Mouse (Mus musculus) bone marrow, adult 2 months (tissue): ENCODE measurements at regions not wholly inside any gene's neighbourhood (a gene's known extent, or its start where the extent isn't known, plus 50 kb on each side); places are given as distances from the start of the nearest gene placed in this dataset.

ENCODE experiments used
- CTCF ChIP-seq: fragments of 200-500 bp; IDR thresholded peaks from 2 replicates; pipeline ENCODE4 v1.5.1; 2011; ENCODE audit warnings: low read length, control low read depth; ENCODE audit not compliant: control insufficient read depth, insufficient read depth
- POLR2A ChIP-seq: fragments of 200-500 bp; IDR thresholded peaks from 2 replicates; pipeline ENCODE4 v1.6.1; 2011; ENCODE audit warnings: low read depth, mild to moderate bottlenecking, control low read depth, low read length, borderline replicate concordance; ENCODE audit not compliant: control insufficient read depth

- no peak for TF ChIP-seq CTCF
- TF ChIP-seq POLR2A: no peak
Observed at GRCm38 (mm10) chr19:15031483-15031882, 433.6 kb upstream of the Tle4 start.
